Mouse (Mus musculus): ENCODE measurements at regions not wholly inside any gene's neighbourhood (a gene's known extent, or its start where the extent isn't known, plus 50 kb on each side); places are given as distances from the start of the nearest gene placed in this dataset.

- ATAC-seq (ENCODE audit: low FRiP score) = no peak
- Histone ChIP-seq H3K27ac (no peak overlapping the region), H3K27me3 (peaks cover 3% of the 10 kb centered on the region; the same call in 1 of the 2 replicates), H3K4me2 (replicated peaks) (no peak overlapping the region), H3K4me1 (no peaks in the 10 kb centered on the region; the same call in 1 of the 2 replicates), H3K9ac (no peak overlapping the region), H3K9me3 (replicated peaks) (no peaks in the 10 kb centered on the region), H3K4me3 (no peak overlapping the region), H3K36me3 (no peaks in the 10 kb centered on the region)
- WGBS = 46% methylated on average over 9 of the region's 9 CpGs
Measured at GRCm38 (mm10) chr4:87718166-87718805, 314.9 kb downstream of the Mllt3 start.

- peaks cover 6% of the 10 kb centered on the region; the same call in 1 of the 2 replicates for H3K27me3 ChIP-seq
- no peak overlapping the region for H3K4me2 ChIP-seq (replicated peaks)
- ATAC-seq (ENCODE audit: low FRiP score) = no peak
- no peaks in the 10 kb centered on the region for H3K9me3 ChIP-seq (replicated peaks)
- H3K27ac ChIP-seq = no peak overlapping the region
- no peak overlapping the region for H3K9ac ChIP-seq
- H3K4me3 ChIP-seq = no peak overlapping the region
- H3K36me3 ChIP-seq = no peaks in the 10 kb centered on the region
- no peaks in the 10 kb centered on the region; the same call in 1 of the 2 replicates for H3K4me1 ChIP-seq
- 57% methylated on average over 11 of the region's 11 CpGs for WGBS
Measured at GRCm38 (mm10) chr4:87715212-87715933, 317.8 kb downstream of the Mllt3 start.

- Histone ChIP-seq H3K9me3 (replicated peaks) (no peaks in the 10 kb centered on the region), H3K27me3 (0 out of 2 replicates have a peak, but pooled peaks cover 3% of the 10 kb centered on the region), H3K36me3 (no peaks in the 10 kb centered on the region), H3K4me2 (replicated peaks) (no peak overlapping the region), H3K9ac (no peak overlapping the region), H3K4me1 (peaks cover 6% of the 10 kb centered on the region), H3K27ac (no peak overlapping the region), H3K4me3 (no peak overlapping the region)
- whole genome bisulfite sequencing = 81% methylated on average over 2 of the region's 2 CpGs
- no peak for ATAC-seq (ENCODE audit: low FRiP score)
Measured at GRCm38 (mm10) chr4:87712691-87713090, 320.5 kb downstream of the Mllt3 start.

- no peak overlapping the region for H3K4me3 ChIP-seq
- no peak overlapping the region for H3K27ac ChIP-seq
- H3K4me1 ChIP-seq = peaks cover 6% of the 10 kb centered on the region
- no peak overlapping the region for H3K9ac ChIP-seq
- H3K4me2 ChIP-seq (replicated peaks) = no peak overlapping the region
- no peak for ATAC-seq (ENCODE audit: low FRiP score)
- no peaks in the 10 kb centered on the region for H3K36me3 ChIP-seq
- H3K9me3 ChIP-seq (replicated peaks) = no peaks in the 10 kb centered on the region
- 0 out of 2 replicates have a peak, but pooled peaks cover 3% of the 10 kb centered on the region for H3K27me3 ChIP-seq
- 86% methylated on average over 3 of the region's 3 CpGs for WGBS
Measured at GRCm38 (mm10) chr4:87712286-87712685, 320.9 kb downstream of the Mllt3 start.

GRCm38 (mm10) chr4:87711185-87711827 lies 321.9 kb downstream of the Mllt3 start:
- no peak overlapping the region for H3K27ac ChIP-seq
- H3K4me1 ChIP-seq = peaks cover 6% of the 10 kb centered on the region
- H3K4me3 ChIP-seq = no peak overlapping the region
- no peak for ATAC-seq (ENCODE audit: low FRiP score)
- 0 out of 2 replicates have a peak, but pooled peaks cover 3% of the 10 kb centered on the region for H3K27me3 ChIP-seq
- H3K4me2 ChIP-seq (replicated peaks) = no peak overlapping the region
- H3K36me3 ChIP-seq = no peaks in the 10 kb centered on the region
- H3K9me3 ChIP-seq (replicated peaks) = no peaks in the 10 kb centered on the region
- no peak overlapping the region for H3K9ac ChIP-seq
- 88% methylated on average over 8 of the region's 8 CpGs for WGBS

GRCm38 (mm10) chr4:87708981-87709645 lies 324.1 kb downstream of the Mllt3 start:
- H3K27ac ChIP-seq = no peak overlapping the region

GRCm38 (mm10) chr4:87707386-87707785 lies 325.8 kb downstream of the Mllt3 start:
- Histone ChIP-seq H3K27me3 (no peaks in the 10 kb centered on the region), H3K4me2 (replicated peaks) (no peak overlapping the region), H3K4me1 (peaks cover 8% of the 10 kb centered on the region), H3K36me3 (no peaks in the 10 kb centered on the region), H3K27ac (no peak overlapping the region), H3K9me3 (replicated peaks) (no peaks in the 10 kb centered on the region; the same call in 1 of the 2 replicates), H3K4me3 (no peak overlapping the region), H3K9ac (no peak overlapping the region)
- 28% methylated on average over 2 of the region's 2 CpGs for WGBS
- ATAC-seq (ENCODE audit: low FRiP score) = no peak

More at GRCm38 (mm10) chr4:87708981-87709645, 324.1 kb downstream of the Mllt3 start:
- no peak overlapping the region for H3K9ac ChIP-seq
- WGBS = 27% methylated on average over 5 of the region's 5 CpGs
- no peaks in the 10 kb centered on the region for H3K36me3 ChIP-seq
- ATAC-seq (ENCODE audit: low FRiP score) = no peak
- H3K4me3 ChIP-seq = no peak overlapping the region
- no peaks in the 10 kb centered on the region; the same call in 1 of the 2 replicates for H3K9me3 ChIP-seq (replicated peaks)
- H3K4me2 ChIP-seq (replicated peaks) = no peak overlapping the region
- 0 out of 2 replicates have a peak, but pooled peaks cover 3% of the 10 kb centered on the region for H3K27me3 ChIP-seq
- peaks cover 6% of the 10 kb centered on the region for H3K4me1 ChIP-seq

GRCm38 (mm10) chr4:87702834-87703233 lies 330.3 kb downstream of the Mllt3 start:
- H3K9ac ChIP-seq = no peak overlapping the region
- H3K36me3 ChIP-seq = no peaks in the 10 kb centered on the region
- H3K9me3 ChIP-seq (replicated peaks) = no peaks in the 10 kb centered on the region; the same call in 1 of the 2 replicates
- no peak overlapping the region for H3K4me2 ChIP-seq (replicated peaks)
- 53% methylated on average over 4 of the region's 4 CpGs for WGBS
- H3K27ac ChIP-seq = 0 out of 2 replicates have a peak overlapping the region, but pooled peaks have one; percentile 48
- no peak for ATAC-seq (ENCODE audit: low FRiP score)
- no peaks in the 10 kb centered on the region for H3K27me3 ChIP-seq
- no peak overlapping the region for H3K4me3 ChIP-seq
- peaks cover 12% of the 10 kb centered on the region for H3K4me1 ChIP-seq

GRCm38 (mm10) chr4:87702290-87702689 lies 330.9 kb downstream of the Mllt3 start:
- Histone ChIP-seq H3K9ac (no peak overlapping the region), H3K4me3 (no peak overlapping the region), H3K36me3 (no peaks in the 10 kb centered on the region), H3K27ac (0 out of 2 replicates have a peak overlapping the region, but pooled peaks have one; percentile 48), H3K4me2 (replicated peaks) (no peak overlapping the region), H3K27me3 (no peaks in the 10 kb centered on the region), H3K9me3 (replicated peaks) (no peaks in the 10 kb centered on the region; the same call in 1 of the 2 replicates), H3K4me1 (peaks cover 12% of the 10 kb centered on the region)
- 78% methylated on average over 3 of the region's 3 CpGs for WGBS
- no peak for ATAC-seq (ENCODE audit: low FRiP score)

GRCm38 (mm10) chr4:87701024-87701423 lies 332.1 kb downstream of the Mllt3 start:
- Histone ChIP-seq H3K36me3 (no peaks in the 10 kb centered on the region), H3K4me3 (no peak overlapping the region), H3K9me3 (replicated peaks) (no peaks in the 10 kb centered on the region; the same call in 1 of the 2 replicates), H3K4me2 (replicated peaks) (no peak overlapping the region), H3K27me3 (no peaks in the 10 kb centered on the region), H3K4me1 (peaks cover 12% of the 10 kb centered on the region), H3K9ac (no peak overlapping the region), H3K27ac (no peak overlapping the region)
- no peak for ATAC-seq (ENCODE audit: low FRiP score)
- 67% methylated on average over 4 of the region's 4 CpGs for WGBS

- Histone ChIP-seq H3K4me1 (peaks cover 12% of the 10 kb centered on the region), H3K4me3 (no peak overlapping the region), H3K9me3 (replicated peaks) (no peaks in the 10 kb centered on the region; the same call in 1 of the 2 replicates), H3K36me3 (no peaks in the 10 kb centered on the region), H3K4me2 (replicated peaks) (no peak overlapping the region), H3K27me3 (no peaks in the 10 kb centered on the region), H3K9ac (no peak overlapping the region), H3K27ac (no peak overlapping the region)
- no peak for ATAC-seq (ENCODE audit: low FRiP score)
- WGBS = 87% methylated on average over 2 of the region's 2 CpGs
Measured at GRCm38 (mm10) chr4:87700508-87700907, 332.7 kb downstream of the Mllt3 start.

GRCm38 (mm10) chr4:87699586-87699985 lies 333.6 kb downstream of the Mllt3 start:
- H3K4me3 ChIP-seq = no peak overlapping the region
- no peak overlapping the region for H3K9ac ChIP-seq
- 24% methylated on average over 4 of the region's 4 CpGs for WGBS
- no peak overlapping the region for H3K27ac ChIP-seq
- no peaks in the 10 kb centered on the region for H3K27me3 ChIP-seq
- no peaks in the 10 kb centered on the region for H3K36me3 ChIP-seq
- H3K4me1 ChIP-seq = peaks cover 12% of the 10 kb centered on the region
- no peak for ATAC-seq (ENCODE audit: low FRiP score)
- no peak overlapping the region for H3K4me2 ChIP-seq (replicated peaks)
- no peaks in the 10 kb centered on the region for H3K9me3 ChIP-seq (replicated peaks)

Measured in hindbrain, embryonic 12.5 days (tissue).